Mouse (Mus musculus) B cell, adult 2 months (primary cell): Measurements from ENCODE around the gene Cacna1g.

Source experiments
- DNase-seq, 2 experiments: peaks; one replicate each; pipeline ENCODE4 v3.0.0; 2022

Cacna1g gene

DNA sequence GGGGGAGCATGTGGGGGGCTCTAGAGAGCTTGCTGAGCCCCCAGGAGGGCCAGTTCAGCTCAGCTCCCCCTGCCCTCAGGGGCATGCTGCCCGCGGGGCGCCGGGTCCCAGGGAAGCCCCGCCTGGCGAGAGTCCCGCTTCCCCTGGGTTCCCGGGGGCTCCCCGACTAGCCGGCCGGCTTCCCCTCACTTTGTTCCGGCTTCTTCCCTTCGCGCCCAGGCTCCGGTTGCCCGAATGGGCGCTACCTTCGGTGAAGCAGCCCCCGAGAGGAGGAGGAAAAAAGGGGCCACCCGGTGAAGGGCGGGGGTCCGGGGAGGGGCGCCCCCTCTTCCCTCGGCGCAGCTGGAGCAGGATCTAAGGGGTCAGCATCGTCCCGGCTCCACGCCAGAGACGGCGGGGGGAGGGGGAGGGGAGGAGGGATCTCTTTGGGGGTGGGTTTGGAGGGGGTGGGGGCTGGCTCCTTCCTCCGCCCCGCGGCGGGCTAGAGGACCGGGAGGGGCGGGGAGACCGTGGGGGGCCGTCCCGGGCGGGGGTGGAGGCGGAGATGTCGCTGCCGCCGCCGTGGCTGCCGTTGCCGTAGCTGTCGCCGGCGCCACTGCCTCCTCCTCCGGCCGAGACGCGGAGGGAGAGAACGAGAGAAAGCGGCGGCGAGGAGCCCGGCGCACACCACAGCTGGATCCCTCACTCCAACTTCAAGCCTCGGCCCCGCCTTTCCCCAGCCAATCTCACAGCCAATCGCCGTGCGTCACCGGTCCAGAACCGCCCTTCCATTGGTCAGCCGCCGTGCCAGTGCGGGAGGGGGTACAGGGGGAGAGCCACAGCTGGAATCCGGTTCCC is at the start of gene Cacna1g:
Gene Cacna1g, minus strand, starts transcription at position 492 of the 837 bp plus-strand sequence.
- peak; percentile 55 to 56 for DNase-seq

DNA sequence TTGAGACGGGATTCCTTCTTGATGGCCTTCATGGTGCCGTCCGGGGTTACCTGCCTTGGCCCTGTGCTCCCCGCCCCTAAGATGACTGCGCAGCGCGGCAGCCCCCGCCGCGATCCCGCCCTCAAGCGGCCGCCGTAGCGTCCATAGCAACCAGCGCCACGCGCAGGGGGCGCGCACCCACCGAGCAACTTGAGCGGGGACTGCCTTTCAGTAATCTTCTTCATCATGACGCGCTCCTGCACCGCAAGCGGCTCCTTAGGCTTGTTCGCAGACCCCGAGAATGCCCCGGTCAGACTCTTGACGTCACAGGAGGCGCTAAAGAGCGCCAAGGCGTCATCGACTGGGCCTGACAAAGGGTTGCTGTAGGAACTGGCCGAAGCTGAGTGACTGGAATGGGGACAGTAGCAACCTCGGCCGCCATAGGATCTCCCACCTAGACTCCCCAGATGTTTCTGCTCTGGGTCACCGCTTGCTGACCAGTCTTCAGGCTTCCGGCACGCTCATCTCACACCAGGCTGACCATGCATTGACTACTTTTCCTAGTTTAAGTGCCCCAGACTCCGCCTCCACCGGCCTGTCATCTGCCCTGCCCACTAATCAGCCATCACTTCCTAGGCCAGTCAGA is 47.3 kb upstream of the Cacna1g start, which contains the start of gene Mycbpap:
Gene Mycbpap, minus strand, starts transcription at position 524 of the 625 bp plus-strand sequence.
- DNase-seq: peak; percentile 49 to 58

DNA sequence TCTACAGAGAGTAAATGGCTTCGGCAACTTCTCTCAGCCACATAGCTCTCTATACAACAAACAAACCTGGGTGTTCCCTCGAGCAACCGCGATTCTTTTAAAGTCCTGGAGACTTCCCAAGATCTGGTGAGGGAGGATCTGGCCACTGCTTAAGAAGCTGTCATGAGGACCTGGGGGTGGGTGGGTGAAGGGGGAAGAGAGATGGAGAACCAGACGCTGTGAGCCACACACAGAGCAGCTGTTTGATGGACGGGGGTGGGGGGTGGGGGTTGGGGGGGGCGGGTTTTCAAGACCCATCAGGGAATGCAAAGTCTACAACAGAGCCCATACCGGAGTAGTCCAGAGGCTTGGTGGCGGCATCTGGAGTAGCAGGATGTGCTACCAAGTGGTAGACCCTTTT is 39.5 kb upstream of the Cacna1g start:
- no peak for DNase-seq

DNA sequence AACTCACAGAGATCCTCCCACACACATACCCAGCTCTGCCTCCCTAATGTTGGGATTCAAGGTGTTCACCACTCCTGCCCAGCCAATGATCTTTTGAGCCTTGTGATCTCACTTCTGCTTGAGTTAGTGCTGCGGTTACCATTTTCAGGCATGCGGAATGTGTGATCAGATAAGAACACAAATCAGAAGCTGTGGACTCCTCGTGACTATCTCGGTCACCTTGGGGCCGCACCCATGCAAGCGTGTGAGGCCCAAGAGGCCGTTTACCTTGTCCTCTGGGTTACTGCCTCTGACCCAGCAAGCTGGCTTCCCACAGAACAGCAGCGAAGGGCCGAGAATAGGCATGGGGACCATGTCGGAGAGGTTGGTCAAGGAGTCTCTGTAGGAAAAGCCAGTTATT is 35.0 kb upstream of the Cacna1g start:
- no peak for DNase-seq

DNA sequence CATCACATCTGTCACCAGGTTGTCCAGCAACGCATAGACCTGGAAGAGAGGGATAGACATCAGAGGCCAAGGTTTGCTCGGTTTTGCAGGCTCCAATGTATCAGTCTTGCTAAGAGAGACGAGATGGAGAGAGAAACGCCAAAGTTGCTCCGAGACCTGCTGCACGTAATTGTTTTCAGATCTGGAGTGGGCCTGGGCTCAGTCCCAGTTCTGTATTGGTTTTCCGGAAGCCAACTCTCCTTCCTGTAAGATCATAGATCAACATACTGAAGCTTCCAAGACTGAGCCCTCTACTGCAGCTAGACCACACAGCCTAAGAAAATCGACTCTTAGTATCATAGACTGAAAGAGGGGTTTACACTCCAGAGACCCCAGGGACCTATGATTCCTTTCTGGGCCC is 27.5 kb upstream of the Cacna1g start:
- no peak for DNase-seq

DNA sequence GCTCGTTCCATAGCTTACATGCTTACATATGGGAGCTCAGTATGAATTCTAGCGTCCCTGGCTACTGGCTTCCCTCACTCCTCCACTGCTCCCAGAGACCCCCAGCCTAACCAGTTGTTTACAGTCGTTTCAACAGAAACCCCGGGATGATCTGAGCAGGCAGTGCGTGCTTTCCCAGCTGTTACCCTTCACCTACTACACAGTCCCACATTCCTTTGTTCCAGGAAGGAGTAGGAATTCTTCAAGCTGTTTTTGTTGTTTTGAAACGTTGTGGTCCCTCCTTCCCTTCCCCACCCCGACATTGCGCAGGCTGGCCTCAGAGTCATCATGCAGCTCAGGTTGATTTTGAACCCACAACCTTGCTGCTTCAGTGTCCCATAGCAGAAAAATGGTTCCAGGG is 26.4 kb upstream of the Cacna1g start:
- no peak for DNase-seq

DNA sequence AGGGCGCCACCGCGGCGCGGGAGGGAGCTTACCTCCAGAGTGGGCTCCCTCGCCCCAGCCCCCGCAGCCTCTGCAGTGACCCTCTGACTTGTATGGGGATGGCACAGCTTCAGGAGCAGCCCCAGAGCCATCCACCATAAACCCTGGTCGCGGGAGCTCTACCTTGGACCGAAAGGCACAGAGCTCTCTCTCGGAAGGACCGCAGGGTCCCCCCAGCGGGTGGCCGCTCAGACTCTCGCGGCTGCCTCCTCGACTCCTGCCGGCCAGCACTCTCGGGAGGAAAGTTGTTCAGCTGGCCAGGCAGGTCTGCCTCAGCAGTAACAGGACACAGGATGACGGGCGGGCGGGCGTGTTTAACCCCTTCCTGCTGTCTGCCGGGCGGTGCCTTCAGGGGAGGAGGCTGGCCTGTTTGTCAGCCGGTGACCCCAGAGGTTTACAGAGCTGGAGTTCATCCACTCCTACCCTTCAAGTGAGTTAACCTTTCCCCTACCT is 25.7 kb upstream of the Cacna1g start, which contains the start of gene Epn3:
Gene Epn3, minus strand, starts transcription at position 314 of the 492 bp plus-strand sequence.
- no peak for DNase-seq

DNA sequence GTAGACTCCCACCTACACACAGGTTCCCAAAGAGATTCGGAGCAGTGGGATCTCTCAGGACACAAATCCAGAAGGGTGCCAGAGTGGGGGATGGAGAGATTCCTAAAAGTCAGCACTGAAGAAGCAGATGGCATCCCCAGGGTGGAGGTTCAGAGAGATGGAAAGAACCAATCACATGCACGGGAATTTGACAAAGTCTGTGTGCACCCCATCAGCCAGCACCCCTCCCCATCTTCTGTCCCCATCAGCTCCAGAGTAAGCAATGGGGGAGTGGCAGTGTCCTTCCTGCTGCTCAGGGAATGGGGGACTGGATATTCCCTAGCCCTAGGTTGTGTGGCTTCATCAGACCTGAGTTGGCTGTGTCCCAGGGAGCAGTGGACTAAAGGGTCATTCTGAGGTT is 25.0 kb upstream of the Cacna1g start:
- no peak for DNase-seq

DNA sequence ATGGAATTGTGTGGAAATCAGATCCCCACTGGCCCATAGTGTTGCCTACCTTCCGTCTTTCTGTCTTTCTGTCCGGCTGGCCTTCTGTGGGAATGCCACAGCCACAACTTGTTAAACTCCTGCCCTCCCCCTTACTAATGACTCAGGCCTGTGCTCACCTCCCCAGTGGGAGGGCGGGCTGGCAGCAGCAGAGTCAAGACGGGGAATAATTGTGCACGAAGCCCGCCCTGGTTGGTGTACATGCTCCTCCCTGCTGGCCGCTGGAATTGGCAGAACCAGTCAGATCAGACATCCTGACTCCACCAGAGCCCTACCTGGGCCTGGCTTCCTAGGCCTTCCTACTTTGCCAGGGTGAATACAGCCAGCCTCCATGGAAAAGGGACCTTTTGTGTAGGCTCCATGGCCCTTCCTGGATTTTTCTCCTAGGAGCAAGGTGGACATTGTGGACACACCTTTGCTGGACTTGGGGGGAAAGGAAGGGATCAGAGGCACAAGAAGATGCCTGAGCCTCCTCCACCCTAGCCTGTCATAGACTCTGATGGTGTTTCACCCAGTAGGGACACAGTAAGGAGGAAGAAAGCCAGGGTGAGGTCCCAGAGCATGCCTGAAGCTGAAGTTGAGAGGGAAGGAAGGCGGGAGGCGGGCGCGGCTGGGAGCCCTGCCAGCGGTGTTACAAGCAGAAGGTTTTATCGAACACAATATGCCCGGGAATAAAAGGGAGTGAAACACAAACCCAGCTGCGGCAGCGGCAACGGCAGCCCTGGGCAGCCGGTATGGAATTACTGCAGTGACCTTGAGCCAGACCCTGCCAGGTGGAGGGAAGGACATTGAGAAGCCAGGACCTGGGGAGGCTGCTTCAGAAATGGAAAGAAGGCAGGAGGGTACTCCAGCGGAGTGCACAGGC is 24.3 kb upstream of the Cacna1g start:
- no peak for DNase-seq

DNA sequence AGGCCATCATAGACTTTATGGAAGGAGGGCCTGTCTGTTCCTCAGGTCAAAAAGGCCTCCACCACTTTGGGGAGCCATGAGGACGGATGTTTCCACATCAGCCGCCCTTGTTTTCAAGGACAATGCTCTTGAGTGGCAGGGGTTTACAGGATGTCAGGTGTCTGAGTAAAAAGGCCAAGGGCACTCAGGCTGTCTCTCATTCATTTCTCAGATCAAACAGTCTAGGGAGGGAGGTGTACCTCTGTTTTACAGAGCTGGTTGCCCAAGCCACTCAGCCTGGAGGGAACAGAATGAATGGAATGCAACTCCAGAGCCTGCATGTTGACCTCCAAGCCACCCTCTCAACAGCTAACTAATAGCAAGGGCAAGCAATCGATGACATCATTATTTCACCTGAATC is 21.4 kb upstream of the Cacna1g start:
- DNase-seq: no peak

DNA sequence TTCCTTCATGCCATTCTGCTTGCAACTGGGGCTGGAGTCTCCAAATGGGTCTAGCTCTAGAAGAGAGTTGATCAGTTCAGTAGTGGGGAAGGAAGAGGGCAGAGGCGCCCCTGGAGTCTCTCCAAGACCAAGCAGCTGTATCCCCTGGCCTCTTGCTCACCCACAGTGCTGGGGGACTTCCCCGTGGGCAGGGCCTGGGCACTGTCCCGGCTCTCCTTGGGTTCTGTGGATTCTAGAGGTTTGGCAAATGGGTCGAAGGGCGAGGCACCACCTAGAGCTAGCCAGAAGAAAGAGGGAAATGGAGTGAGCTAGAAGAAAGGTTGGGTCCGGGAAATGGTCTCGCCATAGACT is 17.7 kb upstream of the Cacna1g start:
- DNase-seq: no peak

DNA sequence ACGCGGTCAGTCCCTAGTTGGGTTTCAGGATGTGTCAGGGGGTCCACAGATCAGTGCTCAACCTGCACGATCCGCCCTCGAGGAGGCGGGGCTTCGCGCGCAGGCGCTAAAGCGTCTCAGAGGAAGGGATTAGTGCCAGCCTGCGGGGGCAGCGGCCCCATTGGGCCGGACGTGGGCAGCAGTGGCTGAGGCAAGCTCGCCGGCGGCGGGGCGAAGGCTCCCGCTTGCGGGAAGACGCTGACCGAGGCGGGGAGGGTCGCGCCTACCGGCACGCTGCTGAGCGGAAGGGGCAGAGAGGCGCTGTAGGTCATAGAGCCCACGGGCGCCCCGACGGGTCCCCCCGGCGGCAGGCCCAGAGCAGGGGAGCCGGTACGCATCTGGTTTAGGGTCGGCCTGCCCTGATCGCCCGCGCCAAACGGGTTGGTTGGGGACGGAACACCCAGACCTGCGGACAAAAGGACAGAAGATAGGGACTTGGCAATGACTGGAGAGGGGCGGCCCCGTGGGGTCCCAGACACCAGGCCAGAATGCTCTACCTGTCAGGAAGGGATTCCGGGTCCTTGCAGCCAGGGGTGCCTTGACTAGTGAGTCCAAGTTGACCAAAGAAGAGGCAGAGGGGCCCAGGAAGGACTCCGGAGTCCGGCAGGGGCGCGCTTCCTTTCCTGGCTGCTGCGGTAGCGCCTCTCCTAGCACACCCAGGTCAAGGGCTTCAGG is 17.2 kb upstream of the Cacna1g start:
- peak in 1 of 2 experiments; percentile 13 for DNase-seq

DNA sequence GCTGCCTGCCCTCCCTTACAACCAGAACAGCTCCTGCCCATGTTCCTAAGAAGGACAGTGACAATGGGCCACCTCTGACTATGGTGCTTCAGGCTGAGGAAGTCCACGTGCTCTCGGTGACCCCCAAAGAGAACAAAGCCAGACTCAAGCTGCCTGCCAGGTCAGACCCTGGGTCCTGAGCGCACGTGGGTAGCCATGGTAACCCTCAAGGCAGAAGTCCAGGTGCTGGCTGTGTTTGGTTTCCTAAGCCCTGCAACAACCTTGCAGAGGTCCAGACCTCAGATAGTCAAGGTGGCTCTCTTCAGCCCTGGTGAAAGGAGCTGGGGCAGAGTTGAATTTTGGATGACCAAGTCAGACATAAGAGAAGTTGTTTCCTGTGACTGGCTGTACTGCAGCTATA is 15.7 kb upstream of the Cacna1g start:
- DNase-seq: no peak

DNA sequence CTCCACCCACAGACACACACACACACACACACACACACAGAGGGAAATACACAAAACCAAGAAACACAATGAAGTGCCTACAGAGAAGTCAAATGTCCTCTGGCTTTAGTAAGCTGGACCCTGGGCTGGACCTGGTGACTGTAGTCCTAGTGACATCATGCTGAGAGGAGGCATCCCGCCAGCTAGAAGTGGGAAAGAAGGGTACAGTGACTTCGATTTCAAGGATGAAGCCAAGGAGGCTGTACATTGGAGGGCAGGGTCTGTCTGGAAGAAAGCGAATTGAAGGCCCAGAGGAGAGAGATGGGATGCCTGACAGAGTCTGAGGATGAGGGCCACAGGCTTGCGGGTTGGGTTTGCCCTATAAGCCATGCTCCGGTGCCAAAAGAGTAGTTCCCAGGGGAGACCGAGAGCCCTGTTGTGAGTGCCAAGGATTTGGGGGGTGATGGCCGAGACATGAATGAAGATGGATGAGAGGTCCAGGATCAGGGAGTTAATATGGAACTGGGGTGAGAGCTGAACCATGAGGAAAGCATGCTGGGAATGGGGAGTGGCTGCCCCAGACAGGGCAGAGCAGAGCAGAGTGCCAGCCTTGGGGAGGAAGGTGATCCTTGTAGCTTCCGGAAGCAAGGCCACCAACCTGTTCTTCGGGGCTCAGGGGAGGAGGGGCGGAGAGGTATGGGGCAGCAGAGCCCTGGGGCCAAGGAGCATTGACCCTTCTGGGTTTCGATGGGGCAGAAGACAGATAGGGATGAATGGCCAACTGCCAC is 15.0 kb upstream of the Cacna1g start:
- DNase-seq: no peak

DNA sequence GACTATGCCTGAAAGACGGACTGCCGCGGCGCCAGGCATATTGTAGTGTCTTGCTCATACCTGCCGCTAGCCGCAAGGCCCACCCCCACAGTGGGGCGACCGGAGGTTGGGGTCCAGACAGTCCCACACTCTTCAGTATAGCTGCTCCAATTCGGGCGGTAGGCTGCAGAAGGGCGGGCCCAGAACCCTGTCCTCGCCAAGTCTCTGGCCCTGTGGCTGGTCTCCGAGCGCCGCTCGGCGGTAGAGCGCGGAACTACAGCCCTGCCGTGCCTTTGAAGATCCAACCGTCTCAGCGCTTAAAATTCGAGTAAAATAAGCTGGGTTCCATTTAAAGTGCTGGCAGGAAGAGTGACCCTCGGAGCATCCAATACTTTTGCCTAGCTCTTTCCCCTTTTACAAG is 12.0 kb upstream of the Cacna1g start, which contains the start of gene Spata20:
Gene Spata20, minus strand, starts transcription at position 179 of the 400 bp plus-strand sequence.
- peak; percentile 68 to 70 for DNase-seq

DNA sequence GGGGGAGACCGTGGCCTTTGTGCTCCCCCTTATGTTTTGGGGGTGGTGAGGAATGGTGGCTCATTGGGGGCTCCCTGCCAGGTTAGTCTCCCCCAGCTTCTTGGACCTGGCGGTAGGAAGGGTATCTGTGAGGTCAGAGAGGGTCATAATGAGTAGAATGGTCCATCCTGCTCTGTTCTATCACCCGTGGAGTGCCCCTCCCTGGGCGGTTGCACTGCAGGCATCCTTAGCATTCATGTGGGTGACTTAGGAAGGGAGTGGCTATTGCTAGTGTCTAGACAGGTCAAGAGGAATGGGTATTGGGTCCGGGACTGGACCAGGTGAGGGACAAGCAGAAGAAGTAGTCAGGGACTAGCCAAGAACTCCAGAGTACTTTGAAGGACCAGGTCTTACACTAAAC is 11.2 kb upstream of the Cacna1g start:
- DNase-seq: no peak

DNA sequence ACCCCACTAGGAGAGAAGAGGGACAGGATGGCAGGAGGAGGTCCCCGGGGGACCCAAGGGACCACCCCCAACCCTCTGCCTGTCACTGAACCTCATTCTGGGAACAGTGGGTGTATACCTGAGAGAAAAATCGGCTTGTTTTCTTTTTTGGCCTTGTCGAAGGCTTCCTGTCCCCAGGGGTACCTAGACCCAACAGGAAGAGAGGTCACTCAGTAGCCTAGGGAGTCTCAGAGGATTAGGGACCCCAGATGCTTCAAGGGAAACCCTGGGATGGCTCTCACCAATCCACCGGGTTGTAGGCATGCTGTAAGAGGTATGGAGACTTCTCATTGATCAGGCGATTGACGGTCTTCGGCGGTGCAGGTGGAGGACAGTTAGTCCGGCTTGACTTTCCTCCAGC is 10.6 kb upstream of the Cacna1g start:
- DNase-seq: no peak

DNA sequence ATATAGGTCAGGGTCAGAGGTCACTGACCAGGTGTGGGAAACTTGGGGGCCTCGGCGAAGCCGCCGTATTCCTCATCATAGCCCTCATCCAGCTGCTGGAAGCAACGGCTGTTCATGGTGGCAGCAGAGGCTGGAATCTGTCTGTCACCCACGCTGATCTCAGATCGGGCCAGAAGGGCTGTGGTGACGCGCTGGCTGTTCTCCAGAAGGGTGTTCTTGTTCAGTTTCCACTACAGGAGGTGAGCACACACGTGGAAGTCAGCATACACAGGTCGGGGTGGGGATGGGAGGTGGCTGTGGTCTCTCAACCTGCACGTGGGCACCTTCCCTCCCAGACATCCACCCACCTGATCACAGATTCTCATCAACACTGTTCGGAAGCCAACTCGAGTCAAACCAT is 9.9 kb upstream of the Cacna1g start:
- DNase-seq: no peak

DNA sequence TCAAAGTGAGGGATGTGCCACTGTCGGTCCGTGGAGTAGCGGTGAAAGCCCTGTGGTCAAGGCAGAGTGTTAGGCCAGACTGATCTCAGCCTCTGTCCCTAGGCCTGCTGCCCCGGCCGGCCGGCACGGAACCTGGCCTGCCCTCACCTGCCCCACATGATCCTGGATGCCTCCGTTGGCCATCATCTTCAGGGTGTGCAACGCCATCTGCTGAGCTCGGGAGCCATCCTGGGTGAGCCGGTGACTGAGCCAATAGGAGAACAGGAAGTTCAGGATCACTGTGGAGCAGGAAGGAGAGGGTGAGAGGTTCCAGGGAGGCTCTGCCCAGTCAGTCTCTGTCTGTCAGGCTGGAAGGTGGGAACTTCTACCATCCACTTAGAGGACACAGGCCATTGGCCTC is 9.4 kb upstream of the Cacna1g start:
- DNase-seq: no peak

DNA sequence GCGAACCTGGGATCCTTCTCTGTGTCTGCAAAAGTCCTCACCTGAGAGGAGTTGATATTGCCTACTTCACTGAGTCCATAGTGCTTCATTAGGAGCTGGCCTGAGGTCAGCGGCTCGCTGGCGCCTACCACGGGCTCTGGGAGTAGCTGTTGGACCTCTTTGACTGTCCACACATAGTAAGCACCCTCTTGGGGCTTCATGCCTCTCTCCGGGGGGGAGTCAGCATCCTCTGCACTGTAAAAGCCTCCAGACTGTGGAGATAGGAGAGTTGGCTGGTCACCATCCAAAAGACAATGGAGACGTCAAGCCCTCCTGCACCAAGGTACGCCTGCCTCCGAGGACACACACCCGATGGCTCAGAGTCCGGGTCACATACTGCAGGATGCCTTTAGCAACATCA is 8.7 kb upstream of the Cacna1g start:
- no peak for DNase-seq

DNA sequence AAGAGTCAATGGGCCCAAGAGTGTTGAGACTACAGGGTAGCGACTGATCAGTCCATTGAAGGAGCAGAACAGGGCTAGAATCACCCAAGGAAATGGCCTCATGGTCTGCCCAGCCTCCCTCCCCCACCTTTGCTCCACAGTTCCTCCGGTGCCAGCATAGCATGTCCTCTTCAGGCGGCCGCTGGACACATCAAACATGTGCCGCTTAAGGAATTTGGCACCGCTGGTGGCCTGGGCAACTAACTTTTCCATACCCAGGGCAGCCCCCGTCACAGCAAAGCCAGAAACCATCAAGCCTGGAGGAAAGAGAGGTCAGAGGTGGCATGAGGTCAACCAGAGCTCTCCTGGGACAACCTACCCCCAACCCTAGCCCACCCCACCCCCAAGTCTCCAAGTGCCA is 8.0 kb upstream of the Cacna1g start:
- DNase-seq: no peak

DNA sequence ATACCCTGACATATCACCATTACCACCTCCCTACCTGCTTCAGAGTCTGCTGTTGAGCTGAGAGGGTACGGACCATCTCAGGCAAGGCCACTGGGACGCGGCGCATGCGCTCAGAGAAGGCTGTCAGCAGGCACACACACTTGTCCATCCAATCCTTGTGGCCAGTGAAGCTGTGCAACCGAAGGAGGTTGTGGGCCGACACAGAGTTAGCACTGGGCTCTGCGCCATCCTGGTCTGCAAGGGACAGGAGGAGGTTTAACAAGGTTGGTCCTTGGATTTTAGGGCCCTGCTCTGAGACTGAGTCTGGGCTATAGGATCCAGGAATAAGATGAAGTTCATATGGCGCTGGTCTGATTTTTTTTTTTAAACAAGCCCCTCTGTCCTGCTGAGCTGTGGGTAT is 6.4 kb upstream of the Cacna1g start:
- no peak for DNase-seq
